ENCODE assay signal across 8 mouse cellular contexts in the genomic region with DNA sequence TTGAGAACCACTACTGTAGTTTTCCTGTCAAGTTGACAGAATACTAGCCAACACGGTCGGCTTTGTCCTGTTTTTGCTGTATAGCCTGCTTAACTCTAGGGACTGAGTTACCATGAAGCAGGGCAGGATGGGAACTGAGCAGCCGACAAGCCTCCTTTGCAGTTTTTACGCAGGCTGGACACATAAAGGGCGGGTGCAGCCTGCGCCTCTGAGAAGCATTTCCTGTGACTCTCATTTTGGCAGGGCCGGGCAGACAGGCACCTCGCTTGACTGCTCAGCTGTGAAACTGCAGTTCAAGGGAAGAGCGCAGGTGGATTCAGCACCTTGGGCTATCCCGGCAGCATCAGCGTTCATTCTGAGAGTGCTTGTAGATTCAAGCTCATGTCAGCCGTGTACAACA. TPM values are rescaled to one million over a fixed set of nuclear protein-coding genes. Genes with fewer than 3 reads are reported as not detected.
DNase-seq lines count a peak whose midpoint lies in the region; ATAC-seq lines count a peak whose summit lies in the region.

No protein-coding gene starts in this region.

- no peak overlapping the region for H3K9ac ChIP-seq in midbrain, embryonic 15.5 days
- H3K9ac ChIP-seq in midbrain, embryonic 16.5 days (ENCODE audit: low read depth, low read length): no peak overlapping the region

- no peaks in the 10 kb centered on the region for H3K27me3 ChIP-seq in midbrain, embryonic 15.5 days (replicated peaks)
- H3K27me3 ChIP-seq in midbrain, embryonic 16.5 days (ENCODE audit: control insufficient read depth, insufficient read depth, low read depth, low read length): no peaks in the 10 kb centered on the region

- DNase-seq in cerebellum, postnatal 25 days: peak; percentile 65 to 73
- peak; percentile 89 for DNase-seq in kidney, postnatal 14 days
- peak; percentile 87 to 88 for DNase-seq in spleen, postnatal 36 days (ENCODE audit: low spot score in 2 of 2)
- DNase-seq in MN1 (ENCODE audit: low spot score): no peak
- DNase-seq in gastrocnemius, adult 18-20 months (ENCODE audit: low spot score): no peak
- DNase-seq in adrenal gland, adult 8-10 months: no peak

- no peaks in the 10 kb centered on the region; the same call in 1 of the 2 replicates for H3K4me1 ChIP-seq in midbrain, embryonic 15.5 days
- H3K4me1 ChIP-seq in midbrain, embryonic 16.5 days (ENCODE audit: control insufficient read depth, insufficient read depth, low read length): no peaks in the 10 kb centered on the region

- 46% methylated on average over 12 of the region's 12 CpGs for WGBS in midbrain, embryonic 15.5 days
- WGBS in midbrain, embryonic 16.5 days: 51% methylated on average over 12 of the region's 12 CpGs

- no peaks in the 10 kb centered on the region for H3K36me3 ChIP-seq in midbrain, embryonic 15.5 days (replicated peaks)
- H3K36me3 ChIP-seq in midbrain, embryonic 16.5 days (ENCODE audit: control insufficient read depth, insufficient read depth, low read length): no peaks in the 10 kb centered on the region

- H3K4me2 ChIP-seq in midbrain, embryonic 15.5 days: no peak overlapping the region
- no peak overlapping the region for H3K4me2 ChIP-seq in midbrain, embryonic 16.5 days (ENCODE audit: low read length)

- H3K27ac ChIP-seq in midbrain, embryonic 15.5 days: no peak overlapping the region
- no peak overlapping the region for H3K27ac ChIP-seq in midbrain, embryonic 16.5 days (ENCODE audit: low read length)

- ATAC-seq in midbrain, embryonic 15.5 days (replicated peaks): 0 out of 2 replicates have a peak, but pooled peaks have one; percentile 17
- ATAC-seq in midbrain, embryonic 16.5 days: no peak

- no peaks in the 10 kb centered on the region for H3K9me3 ChIP-seq in midbrain, embryonic 15.5 days
- H3K9me3 ChIP-seq in midbrain, embryonic 16.5 days (replicated peaks; ENCODE audit: control insufficient read depth, low read length, poor library complexity, severe bottlenecking): no peaks in the 10 kb centered on the region

- no peak overlapping the region for H3K4me3 ChIP-seq in midbrain, embryonic 15.5 days
- H3K4me3 ChIP-seq in midbrain, embryonic 16.5 days (ENCODE audit: low read depth, low read length): no peak overlapping the region

RNA-seq across cellular contexts. Expression of gene Akap2, which starts 35.9 kb away (rescaled TPM):
- polyA plus RNA-seq in midbrain, embryonic 15.5 days (2015; fragmentation: Nextera tagmentation; extraction: Ambion mirVana): 9.8 and 10.2 TPM in 2 replicates
- 10.5 and 12.4 TPM in 2 replicates for polyA plus RNA-seq in midbrain, embryonic 16.5 days (2015; fragmentation: Nextera tagmentation; extraction: Ambion mirVana)
- total RNA-seq in gastrocnemius, adult 18-20 months (2021): 10 to 100 TPM; 28.7 to 41.5 TPM
- 100 to 1,000 TPM; 136 to 169 (median 139) TPM for total RNA-seq in adrenal gland, adult 8-10 months (2022)

Comparison
In these comparisons a context has a peak if more than half of its experiments do, and no peak if none do; other contexts are left out.
1. DNase-seq: peak in cerebellum, postnatal 25 days (2 of 2), kidney, postnatal 14 days (single experiment) and spleen, postnatal 36 days (2 of 2); none in MN1 (single experiment), gastrocnemius, adult 18-20 months (single experiment) and adrenal gland, adult 8-10 months (single experiment).